Mouse (Mus musculus) G1E (cell line): ENCODE results near the gene Arsg.

ENCODE experiments used
- CTCF ChIP-seq: IDR thresholded peaks from 2 replicates; pipeline ENCODE4 v1.5.1; 2012; ENCODE audit warnings: low read depth, low read length, inconsistent platforms, mixed read lengths
- GATA1 ChIP-seq: IDR thresholded peaks from 2 replicates; pipeline ENCODE4 v1.6.1; 2012; ENCODE audit warnings: borderline replicate concordance, low read length, inconsistent platforms, mixed read lengths
- GATA2 ChIP-seq: IDR thresholded peaks from 2 replicates; pipeline ENCODE4 v1.6.1; 2012; ENCODE audit warnings: low read depth, low read length, inconsistent platforms, borderline replicate concordance
- POLR2AphosphoS5 ChIP-seq: IDR thresholded peaks from 2 replicates; pipeline ENCODE4 v1.6.1; 2012; ENCODE audit warnings: low read depth, low read length, inconsistent platforms; ENCODE audit not compliant: insufficient replicate concordance
- TAL1 ChIP-seq: conservative IDR thresholded peaks from 2 replicates; pipeline ENCODE4 v1.6.1; 2012; ENCODE audit warnings: low read depth, low read length, inconsistent platforms, mixed read lengths

DNA sequence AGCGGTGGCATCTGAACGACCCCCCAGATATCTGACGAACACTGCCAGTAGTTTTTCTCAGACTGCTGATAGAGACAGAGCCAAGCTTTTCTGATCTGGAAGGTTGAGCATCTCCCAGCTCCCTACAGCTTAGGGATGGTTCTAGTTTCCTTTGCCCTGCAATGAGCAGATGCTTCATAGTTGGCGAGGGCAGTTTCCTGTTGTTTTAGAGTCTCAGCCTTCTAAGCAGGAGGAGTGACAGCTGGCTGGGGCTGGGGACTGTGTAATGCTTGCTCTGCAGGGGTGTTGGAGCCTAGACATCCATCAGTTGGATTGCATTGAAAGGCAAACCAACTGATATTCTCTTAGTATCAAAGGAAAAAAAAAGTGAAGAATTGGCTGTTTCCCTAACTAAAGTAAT lies 56.9 kb downstream of the Arsg start:
- TF ChIP-seq CTCF = no peak
- no peak for TF ChIP-seq GATA1
- TF ChIP-seq GATA2 = no peak
- no peak for TF ChIP-seq TAL1
- TF ChIP-seq POLR2AphosphoS5 = no peak
